Mouse (Mus musculus) embryonic stem cell, embryonic (primary cell): ENCODE data around the gene Plbd2.

Experiments
- CTCF ChIA-PET, 4 experiments: fragments of 300-600 bp in 2 of 4; fragments of 350-600 bp in 2 of 4; sonication (Branson Sonifier 250); formaldehyde crosslinking; loops; one replicate each; lab custom pipeline; 2022; ENCODE audit warnings: inconsistent platforms in 2 of 4; lab: Charles Lee
- POLR2A ChIA-PET, 4 experiments: fragments of 300-600 bp in 2 of 4; fragments of 350-600 bp in 2 of 4; sonication (Branson Sonifier 250); formaldehyde crosslinking; loops; one replicate each; lab custom pipeline; 2022; ENCODE audit warnings: antibody characterized with exemption in 4 of 4, inconsistent platforms in 1 of 4; lab: Charles Lee

The Plbd2 gene

DNA sequence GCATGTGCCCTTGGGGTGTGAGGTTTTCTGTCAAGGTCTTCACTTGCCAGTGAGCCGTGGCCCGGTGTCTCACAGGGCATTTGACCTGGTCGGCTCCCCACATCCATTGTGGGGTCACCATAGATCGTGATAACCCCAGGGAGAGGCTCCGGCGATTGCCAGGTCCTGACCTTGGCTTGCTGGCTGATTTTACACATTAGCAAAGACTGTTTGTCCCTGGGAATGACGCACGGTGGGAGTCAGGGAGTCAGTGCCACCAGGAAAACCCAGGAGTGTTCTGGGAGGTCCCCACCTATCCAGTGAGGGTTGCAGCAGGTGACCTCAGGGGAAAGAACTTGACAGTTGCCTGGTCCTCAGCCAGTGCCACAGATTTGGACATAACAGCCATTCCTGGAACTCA is 30.7 kb downstream of the Plbd2 start, which contains the start of gene Sdsl:
Sdsl (minus strand) TSS at position 41 of the 400 bp plus-strand sequence.
- ChIA-PET CTCF (no interaction called here), POLR2A (no interaction called here)

DNA sequence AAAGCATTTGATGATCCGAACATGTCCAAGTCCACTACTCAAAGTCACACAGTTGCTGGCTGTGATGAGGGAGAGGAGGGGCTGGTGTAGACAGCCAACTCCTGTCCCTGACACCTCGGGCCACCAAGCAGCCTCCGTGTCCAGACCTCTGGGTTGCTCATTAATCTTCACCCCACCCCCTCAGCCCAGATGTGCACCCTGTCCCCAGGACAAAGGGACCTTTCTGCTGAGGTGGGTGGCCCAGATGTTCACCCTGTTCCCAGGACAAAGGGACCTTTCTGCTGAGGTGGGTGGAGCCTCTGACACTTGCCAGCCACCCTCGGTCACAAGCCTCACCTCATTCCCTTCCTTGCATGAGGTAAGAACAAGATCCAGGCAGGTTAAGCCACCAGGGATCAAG is 31.9 kb downstream of the Plbd2 start:
- CTCF ChIA-PET, result no interaction called here
- POLR2A ChIA-PET, result no interaction called here

DNA sequence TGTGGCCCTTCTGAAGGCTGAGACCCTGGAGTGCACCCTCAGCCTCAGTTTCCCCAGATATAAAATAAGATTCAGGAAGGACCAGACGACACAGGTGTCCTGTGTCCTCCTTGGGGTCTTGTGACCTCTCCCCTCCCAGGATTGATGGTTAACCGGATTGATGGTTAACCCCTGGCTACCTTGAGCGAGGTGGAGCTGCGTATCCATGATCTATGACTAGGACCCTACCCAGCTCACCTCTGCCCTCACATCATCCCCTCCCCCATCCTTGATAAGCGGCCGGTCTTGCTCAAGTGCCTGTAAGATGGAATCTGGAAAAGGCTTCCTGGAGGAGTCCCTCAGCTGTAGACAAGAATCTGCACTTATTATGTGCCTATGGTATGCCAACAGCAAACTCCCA is 34.6 kb downstream of the Plbd2 start:
- CTCF ChIA-PET, result interaction anchor here in 3 of 4 experiments (0.6 to 1.9 kb wide), 5 partner anchors 11 to 1600 kb away, joined by 3 to 9 read pairs (median 3); no protein-coding TSS in a partner anchor
- POLR2A ChIA-PET, result interaction anchor here in 2 of 4 experiments (1.3 to 1.6 kb wide), 2 partner anchors 14 to 23 kb away, joined by 4 read pairs; no protein-coding TSS in a partner anchor

DNA sequence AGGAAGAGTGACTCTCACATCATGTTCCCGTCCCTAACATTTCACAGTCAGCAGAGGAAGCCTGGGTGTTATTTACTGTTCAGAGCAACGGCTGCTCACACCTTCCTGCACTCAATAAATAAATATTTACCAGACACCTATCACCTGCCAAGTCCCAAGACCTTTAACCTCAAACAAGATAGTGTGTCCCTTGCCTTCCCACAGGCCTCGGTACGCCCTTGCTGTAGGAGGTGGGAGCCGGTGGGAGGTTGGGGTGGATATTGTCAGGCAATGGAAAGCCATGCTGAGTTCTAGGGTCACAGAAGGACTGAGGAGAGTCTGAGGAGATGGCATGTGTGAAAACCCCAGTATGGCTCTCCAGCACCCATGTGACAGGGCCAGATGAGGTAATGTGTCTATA is 35.1 kb downstream of the Plbd2 start:
- ChIA-PET CTCF (interaction anchor here in 2 of 4 experiments (0.6 to 1.9 kb wide), 4 partner anchors 11 to 1600 kb away, joined by 3 to 9 read pairs (median 4); no protein-coding TSS in a partner anchor), POLR2A (interaction anchor here in 2 of 4 experiments (1.3 to 1.6 kb wide), 2 partner anchors 14 to 24 kb away, joined by 4 read pairs; no protein-coding TSS in a partner anchor)

DNA sequence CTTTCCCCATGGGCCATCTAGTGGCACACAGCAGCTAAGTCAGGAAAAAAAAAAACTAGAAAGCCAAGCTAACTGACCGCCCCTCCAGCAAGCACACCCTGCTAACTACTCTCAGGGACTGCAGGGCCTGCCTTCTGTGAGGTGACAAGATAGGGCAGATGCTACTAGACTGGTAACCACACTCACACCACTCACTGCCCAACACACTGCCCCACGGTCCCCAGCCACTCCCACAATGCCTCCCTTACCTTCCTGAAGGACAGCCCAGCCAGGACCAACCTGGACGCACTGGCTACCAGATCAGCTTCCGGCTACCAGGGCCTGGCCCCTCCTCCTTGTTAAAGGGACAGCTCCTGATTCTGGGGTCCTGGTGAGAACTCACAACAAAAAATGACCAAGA is 36.4 kb downstream of the Plbd2 start:
- POLR2A ChIA-PET, result interaction anchor here in 3 of 4 experiments (0.5 to 1.0 kb wide), 4 partner anchors 9 to 1578 kb away, joined by 3 read pairs; partner anchors contain the start of gene Sds (in 1 of the 3)
- CTCF ChIA-PET, result interaction anchor here in 2 of 4 experiments (0.5 to 2.8 kb wide), 14 partner anchors 8 to 365 kb away, joined by 3 to 14 read pairs (median 6); partner anchors contain the start of gene Sds (in 1 of the 2)

DNA sequence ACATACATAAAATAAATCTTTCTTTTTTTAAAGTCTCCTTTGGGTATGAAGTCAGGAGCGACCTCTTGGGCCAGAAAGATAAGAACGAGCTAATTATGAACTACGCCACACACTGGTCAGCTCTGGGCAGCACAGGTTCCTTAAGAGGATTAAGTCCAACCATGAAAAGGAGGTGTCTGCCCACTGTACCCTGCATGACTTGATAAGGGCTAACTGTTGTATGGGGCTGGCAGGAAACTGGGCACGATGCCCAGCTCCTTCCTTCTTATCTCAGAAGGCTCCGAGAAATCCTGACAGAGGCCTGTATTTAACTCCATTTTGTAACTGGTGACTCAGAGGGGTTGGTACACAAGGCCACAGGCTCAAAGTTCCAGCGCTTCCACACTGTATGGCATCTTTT is 37.6 kb downstream of the Plbd2 start:
- CTCF ChIA-PET, result interaction anchor here (0.6 to 2.9 kb wide), 54 partner anchors 8 to 883 kb away, joined by 3 to 21 read pairs (median 4); partner anchors contain the start of gene Sds (in 4 of the 4)

DNA sequence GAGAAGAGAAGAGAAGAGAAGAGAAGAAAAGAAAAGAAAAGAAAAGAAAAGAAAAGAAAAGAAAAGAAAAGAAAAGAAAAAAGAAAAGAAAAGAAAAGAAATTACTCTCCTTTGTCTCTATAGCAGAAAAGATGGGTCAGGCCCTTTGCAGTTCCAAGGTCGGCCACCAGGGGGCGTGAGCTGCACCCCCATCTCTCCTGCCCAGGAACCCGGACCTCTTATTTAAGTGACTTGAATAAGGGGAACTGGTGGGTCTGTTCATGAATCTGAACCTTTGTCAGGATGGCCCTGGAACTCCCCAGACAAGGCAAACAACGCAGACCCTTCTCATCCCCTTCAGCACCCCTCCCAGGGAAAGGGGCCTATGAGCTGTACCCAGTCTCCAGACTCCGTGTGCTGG is 38.4 kb downstream of the Plbd2 start:
- ChIA-PET CTCF (interaction anchor here (0.5 to 2.9 kb wide), 55 partner anchors 8 to 376 kb away, joined by 3 to 21 read pairs (median 4); partner anchors contain the start of gene Sds (in 4 of the 4)), POLR2A (interaction anchor here in 2 of 4 experiments (1.0 to 1.5 kb wide), 3 partner anchors 9 to 98 kb away, joined by 3 to 4 read pairs (median 4); no protein-coding TSS in a partner anchor)

More for the DNA sequence above, 37.6 kb downstream of the Plbd2 start:
- POLR2A ChIA-PET, result interaction anchor here in 2 of 4 experiments (0.6 to 1.5 kb wide), 5 partner anchors 9 to 257 kb away, joined by 3 to 4 read pairs (median 3); no protein-coding TSS in a partner anchor

DNA sequence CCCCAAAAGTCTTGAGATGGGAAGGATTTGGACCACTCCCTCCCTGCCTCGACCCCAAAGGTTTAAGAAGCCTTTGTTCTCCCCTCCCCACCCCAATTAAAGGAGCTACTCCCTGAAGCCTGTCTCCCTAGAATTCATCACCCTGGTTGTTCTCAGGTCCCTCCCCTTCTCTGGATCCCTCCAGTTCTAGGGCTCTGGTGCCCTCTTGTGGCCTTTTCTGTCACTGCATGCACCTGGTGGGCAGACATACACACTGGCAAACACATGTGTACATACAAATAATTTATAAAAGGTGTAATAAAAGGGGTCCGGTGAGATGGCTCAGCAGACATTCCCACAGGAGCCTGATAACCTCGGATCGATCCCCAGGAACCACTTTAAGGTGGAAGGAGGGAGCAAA is 39.1 kb downstream of the Plbd2 start:
- CTCF ChIA-PET, result interaction anchor here (0.5 to 2.9 kb wide), 22 partner anchors 9 to 369 kb away, joined by 3 to 21 read pairs (median 3); partner anchors contain the start of genes Lhx5 (in 1 of the 4) and Sds (in 1 of the 4)
- POLR2A ChIA-PET, result interaction anchor here in 2 of 4 experiments (0.6 to 0.9 kb wide), 2 partner anchors 12 to 39 kb away, joined by 3 read pairs; partner anchors contain the start of gene Plbd2 (in 1 of the 2)

DNA sequence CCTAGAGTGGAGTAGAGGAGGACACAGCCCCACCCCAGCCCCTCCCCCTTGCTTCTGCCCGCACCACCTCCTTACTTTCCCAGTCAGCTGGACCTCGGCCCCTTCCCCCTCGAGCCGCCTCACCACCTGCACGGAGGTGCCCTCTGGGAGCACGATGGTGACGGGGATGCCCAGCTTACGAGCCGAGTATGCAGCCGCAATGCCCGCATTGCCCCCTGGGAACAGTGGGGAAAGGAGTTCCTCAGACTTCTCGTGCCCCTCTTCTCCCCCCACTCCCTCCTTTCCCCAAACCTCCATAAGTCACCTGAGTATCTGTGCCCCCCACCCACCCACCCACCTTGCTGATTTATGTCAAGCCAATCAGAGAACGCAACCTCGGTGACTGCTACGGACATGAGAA is 41.5 kb downstream of the Plbd2 start:
- POLR2A ChIA-PET, result no interaction called here
- CTCF ChIA-PET, result interaction anchor here in 1 of 4 experiments (2.0 kb wide), 1 partner anchor 143 kb away, joined by 7 read pairs; no protein-coding TSS in a partner anchor

DNA sequence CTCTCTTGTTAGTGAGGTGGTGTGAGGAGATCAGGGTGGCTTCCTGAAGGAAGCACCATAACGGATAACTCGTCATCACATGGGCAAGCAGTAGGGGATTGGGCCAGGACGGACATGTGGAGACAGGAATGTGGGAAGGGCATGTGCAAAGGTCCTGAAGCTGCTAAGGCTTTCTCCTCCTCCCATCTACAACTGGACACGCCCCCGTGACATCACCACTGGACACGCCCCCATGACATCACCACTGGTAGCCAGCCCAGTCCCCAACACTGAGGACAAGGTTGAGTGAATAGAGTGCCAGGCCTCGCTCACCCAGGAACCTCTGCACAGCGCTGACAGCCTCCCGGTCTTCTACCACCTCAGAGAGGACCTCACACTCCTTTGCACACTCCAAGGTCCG is 44.3 kb downstream of the Plbd2 start:
- ChIA-PET CTCF (interaction anchor here in 2 of 4 experiments (0.5 to 2.8 kb wide), 9 partner anchors 19 to 1147 kb away, joined by 3 to 17 read pairs (median 3); no protein-coding TSS in a partner anchor), POLR2A (interaction anchor here in 3 of 4 experiments (0.6 to 1.5 kb wide), 8 partner anchors 24 to 357 kb away, joined by 3 to 6 read pairs (median 4); no protein-coding TSS in a partner anchor)

DNA sequence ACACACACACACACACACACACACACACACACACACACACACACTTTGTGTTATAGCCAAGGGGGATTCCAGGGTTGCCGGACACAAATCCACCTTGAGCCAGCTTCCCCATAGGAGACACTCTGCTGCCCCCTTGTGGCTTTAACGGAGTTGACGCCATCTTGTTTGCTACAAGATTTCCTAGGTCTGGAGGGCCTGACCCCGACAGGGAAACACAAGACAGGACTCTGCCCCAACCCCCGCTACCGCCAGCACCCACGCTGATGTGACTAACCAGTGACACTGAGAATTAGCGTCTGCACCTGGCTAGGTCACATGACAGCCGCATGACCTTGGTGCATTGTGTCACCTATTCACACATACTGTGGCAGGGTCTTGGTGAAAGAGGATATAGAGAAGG is 45.8 kb downstream of the Plbd2 start:
- CTCF ChIA-PET, result interaction anchor here (0.6 to 2.8 kb wide), 51 partner anchors 8 to 369 kb away, joined by 3 to 17 read pairs (median 4); no protein-coding TSS in a partner anchor
- POLR2A ChIA-PET, result interaction anchor here (0.6 to 1.4 kb wide), 18 partner anchors 10 to 1699 kb away, joined by 3 to 7 read pairs (median 3); no protein-coding TSS in a partner anchor

DNA sequence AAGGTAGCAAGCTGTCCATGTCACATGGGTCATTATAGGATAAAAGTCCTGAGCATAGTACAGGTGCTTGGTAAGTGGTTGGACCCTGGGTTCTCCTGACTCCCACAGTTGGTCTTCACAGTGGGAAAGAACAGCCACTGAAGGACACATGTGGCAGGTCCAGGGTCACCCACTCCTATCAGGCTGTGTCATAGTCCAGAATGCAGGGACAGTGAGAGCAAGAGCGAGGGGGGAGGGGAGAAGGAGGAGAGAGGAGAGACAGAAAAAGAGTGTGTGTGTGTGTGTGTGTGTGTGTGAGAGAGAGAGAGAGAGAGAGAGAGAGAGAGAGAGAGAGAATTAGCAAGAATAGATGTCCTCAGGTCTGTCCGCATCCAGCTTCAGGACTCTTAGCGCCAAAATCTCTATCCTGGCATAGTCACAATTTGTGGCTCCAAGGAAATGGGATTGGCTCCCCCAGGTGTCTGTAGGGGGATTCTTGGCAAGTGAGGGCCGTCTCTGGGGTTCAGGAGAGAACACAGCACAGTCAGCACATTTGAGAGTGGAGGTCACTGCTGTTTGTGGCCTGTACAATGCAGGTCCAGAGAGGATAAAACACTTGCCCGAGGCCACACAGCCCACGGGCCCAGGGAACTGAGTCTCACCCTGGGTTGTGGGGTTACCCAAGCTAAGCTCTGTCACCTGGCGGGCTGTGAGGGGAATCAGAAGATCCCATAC is 46.4 kb downstream of the Plbd2 start:
- POLR2A ChIA-PET, result interaction anchor here in 3 of 4 experiments (0.6 to 1.4 kb wide), 14 partner anchors 11 to 1698 kb away, joined by 3 to 7 read pairs (median 3); no protein-coding TSS in a partner anchor
- CTCF ChIA-PET, result interaction anchor here (0.5 to 2.8 kb wide), 44 partner anchors 9 to 773 kb away, joined by 3 to 15 read pairs (median 3); no protein-coding TSS in a partner anchor

DNA sequence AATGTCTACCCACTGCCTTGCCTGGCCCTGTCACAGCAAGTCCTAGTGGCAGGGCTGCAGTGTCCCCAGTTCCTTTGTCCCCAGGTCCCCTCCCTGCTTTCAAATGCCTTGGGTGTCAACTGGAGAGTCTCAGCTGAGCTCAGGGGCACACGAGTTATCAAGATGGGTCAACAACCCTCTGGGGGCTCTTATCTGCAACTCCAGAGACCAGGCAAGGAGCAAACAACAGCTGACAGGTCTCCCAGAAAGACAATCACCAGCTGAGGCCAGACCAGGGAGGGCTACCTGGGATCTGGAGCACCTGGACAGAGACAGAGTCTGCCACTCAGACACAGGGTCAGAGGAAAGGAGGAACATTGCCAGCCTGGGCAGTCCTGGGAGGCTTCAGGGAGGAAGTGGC is 47.2 kb downstream of the Plbd2 start:
- ChIA-PET CTCF (interaction anchor here in 2 of 4 experiments (0.9 to 1.7 kb wide), 2 partner anchors 8 to 302 kb away, joined by 3 to 4 read pairs; no protein-coding TSS in a partner anchor), POLR2A (interaction anchor here in 1 of 4 experiments (0.8 to 1.3 kb wide), 2 partner anchors 46 to 174 kb away, joined by 3 read pairs; no protein-coding TSS in a partner anchor)

DNA sequence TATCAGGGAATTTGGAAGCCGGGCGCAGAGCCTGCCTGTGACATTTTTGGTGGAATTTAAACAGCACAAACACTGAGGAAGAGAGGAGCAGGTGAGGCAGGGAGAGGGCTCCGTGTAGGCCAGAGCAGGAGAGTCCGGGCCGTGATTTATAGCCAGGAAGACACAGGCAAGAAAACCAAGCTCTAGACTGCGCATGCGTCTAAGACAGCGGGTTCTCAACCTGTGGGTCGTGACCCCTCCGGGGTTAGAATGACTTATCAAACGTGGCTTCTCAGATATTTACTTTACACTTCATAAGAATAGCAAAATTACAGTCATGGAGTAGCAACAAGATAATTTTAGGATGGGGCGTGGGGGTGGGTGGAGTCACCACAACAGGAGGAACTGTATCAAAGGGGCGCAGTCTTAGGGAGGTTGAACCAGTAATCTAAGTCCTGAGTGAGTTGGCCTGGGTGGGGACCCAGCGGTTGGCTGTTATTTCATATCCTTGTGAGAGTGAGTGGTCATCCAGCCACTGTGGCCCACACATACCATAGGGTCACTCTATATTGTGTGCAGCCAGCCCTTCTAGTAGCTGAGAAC is 48.6 kb downstream of the Plbd2 start:
- CTCF ChIA-PET, result interaction anchor here (0.5 to 1.5 kb wide), 11 partner anchors 8 to 719 kb away, joined by 3 to 11 read pairs (median 3); no protein-coding TSS in a partner anchor
- POLR2A ChIA-PET, result interaction anchor here in 3 of 4 experiments (0.6 to 1.3 kb wide), 4 partner anchors 14 to 1488 kb away, joined by 3 to 4 read pairs (median 4); no protein-coding TSS in a partner anchor

DNA sequence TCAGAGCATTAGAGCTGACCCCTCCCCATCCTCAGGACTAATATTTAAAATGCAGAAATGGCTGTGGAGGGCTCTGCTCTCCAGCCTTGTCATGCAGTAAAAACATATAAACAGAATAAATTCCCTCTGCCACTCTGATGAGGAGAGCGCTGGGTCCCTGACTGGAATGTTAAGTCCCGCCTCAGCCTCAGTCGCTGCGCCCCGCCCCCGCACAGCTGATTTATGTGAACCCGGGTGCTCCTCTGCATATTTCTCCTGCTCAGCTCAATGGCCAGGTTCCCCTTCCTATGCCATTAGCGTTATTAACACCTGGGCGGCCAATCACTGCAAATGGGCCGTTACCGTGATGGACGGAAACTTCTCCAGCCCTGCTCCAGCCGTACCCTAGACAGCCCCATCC is 56.1 kb downstream of the Plbd2 start:
- ChIA-PET CTCF (interaction anchor here in 3 of 4 experiments (0.6 to 1.6 kb wide), 7 partner anchors 7 to 303 kb away, joined by 3 to 5 read pairs (median 3); partner anchors contain the start of gene Plbd2 (in 1 of the 3)), POLR2A (interaction anchor here in 2 of 4 experiments (0.6 to 1.1 kb wide), 2 partner anchors 8 to 10 kb away, joined by 4 to 7 read pairs; no protein-coding TSS in a partner anchor)

DNA sequence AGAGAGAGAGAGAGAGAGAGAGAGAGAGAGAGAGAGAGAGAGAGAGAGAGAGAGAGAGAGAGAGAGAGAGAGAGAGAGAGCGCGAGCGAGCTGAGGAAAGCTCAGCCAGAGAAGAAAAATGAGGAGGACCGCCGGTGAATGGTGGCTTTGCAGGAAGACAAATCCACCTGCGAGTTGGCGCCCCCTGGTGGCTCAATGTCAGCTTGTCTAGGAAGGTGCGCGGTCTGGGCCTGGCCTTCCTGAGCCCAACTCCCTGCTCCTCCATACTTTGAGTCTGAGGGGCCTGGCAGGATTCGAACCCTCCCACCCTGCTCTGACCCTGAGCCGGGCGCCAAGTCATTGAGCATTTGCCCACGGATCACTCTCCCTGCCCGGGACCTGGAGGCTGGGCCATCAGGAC is 62.7 kb downstream of the Plbd2 start:
- ChIA-PET CTCF (interaction anchor here (0.5 to 1.9 kb wide), 42 partner anchors 8 to 820 kb away, joined by 3 to 20 read pairs (median 4); partner anchors contain the start of gene Lhx5 (in 2 of the 4)), POLR2A (interaction anchor here in 3 of 4 experiments (0.6 to 1.2 kb wide), 6 partner anchors 9 to 156 kb away, joined by 4 to 9 read pairs (median 5); partner anchors contain the start of gene Lhx5 (in 1 of the 3))
